8 mouse cellular contexts compared by ENCODE assay signal in genomic region chr13:73405720-73406629, GRCm38 (mm10).
DNase-seq lines count a peak whose midpoint lies in the region; ATAC-seq and TF ChIP-seq lines count a peak whose summit lies in the region.

No protein-coding gene starts in this region.

- ATAC-seq in hindbrain, embryonic 13.5 days (ENCODE audit: low FRiP score) = no peak
- no peak; the same call in 1 of the 2 replicates for ATAC-seq in embryonic facial prominence, embryonic 15.5 days (ENCODE audit: insufficient number of reproducible peaks, low FRiP score, low TSS enrichment, low read depth)
- peak; percentile 53; the same call in 1 of the 2 replicates for ATAC-seq in limb, embryonic 14.5 days (ENCODE audit: low FRiP score, low read depth)

- no peak overlapping the region for H3K4me2 ChIP-seq in hindbrain, embryonic 13.5 days
- 0 out of 2 replicates have a peak overlapping the region, but pooled peaks have one; percentile 12 for H3K4me2 ChIP-seq in embryonic facial prominence, embryonic 15.5 days (replicated peaks)
- peak overlapping the region; percentile 29 for H3K4me2 ChIP-seq in limb, embryonic 14.5 days (replicated peaks; ENCODE audit: low read depth, low read length, severe bottlenecking)

- H3K27ac ChIP-seq in hindbrain, embryonic 10.5 days = peak overlapping the region; percentile 42; the same call in 1 of the 2 replicates
- no peak overlapping the region for H3K27ac ChIP-seq in hindbrain, embryonic 13.5 days
- no peak overlapping the region for H3K27ac ChIP-seq in embryonic facial prominence, embryonic 15.5 days (replicated peaks)
- H3K27ac ChIP-seq in limb, embryonic 14.5 days (replicated peaks; ENCODE audit: low read depth, low read length) = no peak overlapping the region

- intact Hi-C loops in heart, postnatal 14 days (cut with DNase I) = loop anchor here (2.0 to 5.0 kb wide), 2 partner anchors 245 to 319 kb away; no protein-coding TSS in a partner anchor

- peak; percentile 86 for DNase-seq in hindbrain, embryonic 10.5 days (ENCODE audit: low spot score)
- DNase-seq in Muller cell, postnatal 12 days (ENCODE audit: inconsistent ontology term) = peak; percentile 65
- peak; percentile 60 to 75 for DNase-seq in heart, postnatal 14 days
- DNase-seq in limb, embryonic 14.5 days (ENCODE audit: low spot score) = peak; percentile 30
- DNase-seq in retina, embryonic 14.5 days (ENCODE audit: low spot score) = peak; percentile 71
- DNase-seq in spleen, adult 12 weeks (ENCODE audit: low spot score) = no peak

- peaks cover 12% of the 10 kb centered on the region for H3K4me1 ChIP-seq in hindbrain, embryonic 10.5 days (replicated peaks)
- H3K4me1 ChIP-seq in hindbrain, embryonic 13.5 days (replicated peaks) = no peaks in the 10 kb centered on the region
- no peaks in the 10 kb centered on the region for H3K4me1 ChIP-seq in embryonic facial prominence, embryonic 15.5 days
- no peaks in the 10 kb centered on the region for H3K4me1 ChIP-seq in limb, embryonic 14.5 days (ENCODE audit: control insufficient read depth, insufficient read depth, low read length)

- H3K9me3 ChIP-seq in hindbrain, embryonic 10.5 days = no peaks in the 10 kb centered on the region
- H3K9me3 ChIP-seq in hindbrain, embryonic 13.5 days = no peaks in the 10 kb centered on the region
- no peaks in the 10 kb centered on the region for H3K9me3 ChIP-seq in embryonic facial prominence, embryonic 15.5 days (replicated peaks)
- no peaks in the 10 kb centered on the region for H3K9me3 ChIP-seq in limb, embryonic 14.5 days (ENCODE audit: control insufficient read depth, low read length)

- TF ChIP-seq POLR2A in limb, embryonic 14.5 days (IDR thresholded peaks at IDR 0.05; ENCODE audit: borderline replicate concordance, extremely low read depth, insufficient read depth, insufficient read length) = no peak

- no peaks in the 10 kb centered on the region for H3K36me3 ChIP-seq in hindbrain, embryonic 10.5 days
- H3K36me3 ChIP-seq in hindbrain, embryonic 13.5 days = no peaks in the 10 kb centered on the region
- no peaks in the 10 kb centered on the region for H3K36me3 ChIP-seq in embryonic facial prominence, embryonic 15.5 days
- no peaks in the 10 kb centered on the region for H3K36me3 ChIP-seq in limb, embryonic 14.5 days (ENCODE audit: control insufficient read depth, insufficient read depth, low read length)

- H3K27me3 ChIP-seq in hindbrain, embryonic 10.5 days (ENCODE audit: insufficient read depth, poor library complexity, severe bottlenecking) = peaks cover 39% of the 10 kb centered on the region
- peaks cover 36% of the 10 kb centered on the region for H3K27me3 ChIP-seq in hindbrain, embryonic 13.5 days
- H3K27me3 ChIP-seq in embryonic facial prominence, embryonic 15.5 days = peaks cover 7% of the 10 kb centered on the region; the same call in 1 of the 2 replicates
- no peaks in the 10 kb centered on the region for H3K27me3 ChIP-seq in limb, embryonic 14.5 days (ENCODE audit: control insufficient read depth, insufficient read depth, low read length)

- peak overlapping the region; percentile 12; the same call in 1 of the 2 replicates for H3K4me3 ChIP-seq in hindbrain, embryonic 10.5 days
- no peak overlapping the region for H3K4me3 ChIP-seq in hindbrain, embryonic 13.5 days
- H3K4me3 ChIP-seq in embryonic facial prominence, embryonic 15.5 days (replicated peaks) = no peak overlapping the region
- H3K4me3 ChIP-seq in limb, embryonic 14.5 days (replicated peaks; ENCODE audit: low read length) = no peak overlapping the region

- no peak overlapping the region for H3K9ac ChIP-seq in hindbrain, embryonic 13.5 days
- H3K9ac ChIP-seq in embryonic facial prominence, embryonic 15.5 days = no peak overlapping the region
- H3K9ac ChIP-seq in limb, embryonic 14.5 days (ENCODE audit: low read depth, low read length, severe bottlenecking) = no peak overlapping the region

- WGBS in hindbrain, embryonic 10.5 days = 16% methylated on average over 20 of the region's 20 CpGs
- 21% methylated on average over 20 of the region's 20 CpGs for WGBS in hindbrain, embryonic 13.5 days
- WGBS in embryonic facial prominence, embryonic 15.5 days = 15% methylated on average over 20 of the region's 20 CpGs
- 21% methylated on average over 15 of the region's 20 CpGs for WGBS in limb, embryonic 14.5 days
